Mouse (Mus musculus) myocyte (in vitro differentiated cells): ENCODE results near the gene Gabarap. TPM values are rescaled to one million over a fixed set of nuclear protein-coding genes. Genes with fewer than 3 reads are reported as not detected.

Experiments
- H3K27me3 ChIP-seq: one replicate; pipeline ENCODE4 v1.6.1; 2011; ENCODE audit not compliant: control insufficient read depth, insufficient read depth, insufficient read length
- H3K36me3 ChIP-seq: one replicate; pipeline ENCODE4 v1.6.1; 2011; ENCODE audit not compliant: control insufficient read depth, insufficient read depth
- H3K4me2 ChIP-seq: one replicate; pipeline ENCODE4 v1.6.1; 2011; ENCODE audit warnings: low read depth, control low read depth
- H3K4me3 ChIP-seq: one replicate; pipeline ENCODE4 v1.5.1; 2011; ENCODE audit warnings: mild to moderate bottlenecking, control low read depth, moderate library complexity
- H3K79me2 ChIP-seq: one replicate; pipeline ENCODE4 v1.6.1; 2011; ENCODE audit not compliant: control insufficient read depth, insufficient read depth
- H3ac ChIP-seq: one replicate; pipeline ENCODE4 v1.6.1; 2011; ENCODE audit not compliant: control insufficient read depth, insufficient read length
- CEBPB ChIP-seq: IDR thresholded peaks from 2 replicates; pipeline ENCODE4 v1.6.1; 2011; ENCODE audit warnings: mild to moderate bottlenecking, moderate library complexity; ENCODE audit not compliant: poor library complexity, insufficient read depth, severe bottlenecking
- E2F4 ChIP-seq: IDR thresholded peaks from one replicate; pipeline ENCODE4 v1.6.1; 2011; ENCODE audit warnings: mild to moderate bottlenecking, control low read depth, moderate library complexity; ENCODE audit not compliant: insufficient read depth
- MAX ChIP-seq: IDR thresholded peaks from one replicate; pipeline ENCODE4 v1.6.1; 2011; ENCODE audit warnings: low read depth, mild to moderate bottlenecking, control low read depth
- MYOD1 ChIP-seq, 3 experiments: IDR thresholded peaks; one replicate each; pipeline ENCODE4 v1.6.1; 2011; ENCODE audit warnings: control low read depth in 2 of 3, low read depth in 2 of 3, mild to moderate bottlenecking in 2 of 3, moderate library complexity in 1 of 3; ENCODE audit not compliant: insufficient read length in 2 of 3, control insufficient read depth in 1 of 3
- MYOG ChIP-seq, 3 experiments: IDR thresholded peaks; one replicate each; pipeline ENCODE4 v1.6.1; 2011; ENCODE audit warnings: control low read depth in 2 of 3, low read depth in 2 of 3, mild to moderate bottlenecking in 2 of 3; ENCODE audit not compliant: insufficient read length in 2 of 3, control insufficient read depth in 1 of 3, insufficient read depth in 1 of 3
- POLR2A ChIP-seq: IDR thresholded peaks from one replicate; pipeline ENCODE4 v1.6.1; 2011; ENCODE audit warnings: low read depth, mild to moderate bottlenecking, control low read depth, moderate library complexity; ENCODE audit not compliant: insufficient read length
- POLR2AphosphoS2 ChIP-seq: IDR thresholded peaks from one replicate; pipeline ENCODE4 v1.6.1; 2011; ENCODE audit warnings: low read depth, control low read depth; ENCODE audit not compliant: insufficient read length
- REST ChIP-seq: IDR thresholded peaks from one replicate; pipeline ENCODE4 v1.6.1; 2011; ENCODE audit warnings: mild to moderate bottlenecking, control low read depth, moderate library complexity; ENCODE audit not compliant: insufficient read depth, insufficient read length
- SRF ChIP-seq: IDR thresholded peaks from one replicate; pipeline ENCODE4 v1.6.1; 2011; ENCODE audit warnings: low read depth; ENCODE audit not compliant: control insufficient read depth, insufficient read length
- TCF12 ChIP-seq: IDR thresholded peaks from one replicate; pipeline ENCODE4 v1.6.1; 2011; ENCODE audit warnings: mild to moderate bottlenecking, control low read depth; ENCODE audit not compliant: poor library complexity, insufficient read depth, severe bottlenecking
- TCF3 ChIP-seq: IDR thresholded peaks from one replicate; pipeline ENCODE4 v1.6.1; 2011; ENCODE audit warnings: low read depth, control low read depth; ENCODE audit not compliant: insufficient read length
- USF1 ChIP-seq: IDR thresholded peaks from one replicate; pipeline ENCODE4 v1.6.1; 2011; ENCODE audit warnings: low read depth, mild to moderate bottlenecking, control low read depth, moderate library complexity
- polyA plus RNA-seq: library from polyadenylated mRNA; unstranded; fragments of >200 nt; fragmentation: generic; extraction: Trizol; gene quantifications from one replicate; pipeline ENCODE4 v1.2.1, GENCODE M21; 2012; ENCODE audit warnings: missing spikeins

The Gabarap gene
- polyA plus RNA-seq, 1 experiment, result 530 TPM

DNA sequence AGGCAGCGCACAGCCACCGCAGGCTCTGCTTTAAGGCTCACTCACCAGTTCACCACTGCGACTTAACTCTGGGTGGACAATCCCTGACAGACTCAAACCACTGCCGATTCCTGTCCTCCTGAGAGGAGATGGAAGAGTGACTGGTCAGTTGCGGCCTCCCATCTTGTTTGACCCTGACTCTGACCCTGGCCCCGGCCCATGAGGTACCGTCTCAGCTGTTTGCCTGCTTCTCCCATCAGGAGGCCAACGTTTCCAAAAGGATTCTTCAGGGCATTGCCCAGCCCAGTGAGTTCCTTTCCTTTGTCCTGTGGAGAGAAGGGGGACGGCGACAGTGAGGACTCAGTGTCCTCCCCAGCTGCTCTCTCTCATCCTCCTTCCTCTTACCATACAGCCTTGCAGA is 20.0 kb downstream of the Gabarap start:
- Histone ChIP-seq H3K27me3 (no peaks in the 10 kb centered on the region), H3K4me2 (no peak overlapping the region), H3K4me3 (no peak overlapping the region), H3K79me2 (no peaks in the 10 kb centered on the region), H3K36me3 (peaks cover 42% of the 10 kb centered on the region), H3ac (no peak overlapping the region)
- TF ChIP-seq SRF, result no peak
- no peak for TF ChIP-seq CEBPB
- no peak for TF ChIP-seq E2F4
- no peak for TF ChIP-seq MAX
- no peak for TF ChIP-seq REST

DNA sequence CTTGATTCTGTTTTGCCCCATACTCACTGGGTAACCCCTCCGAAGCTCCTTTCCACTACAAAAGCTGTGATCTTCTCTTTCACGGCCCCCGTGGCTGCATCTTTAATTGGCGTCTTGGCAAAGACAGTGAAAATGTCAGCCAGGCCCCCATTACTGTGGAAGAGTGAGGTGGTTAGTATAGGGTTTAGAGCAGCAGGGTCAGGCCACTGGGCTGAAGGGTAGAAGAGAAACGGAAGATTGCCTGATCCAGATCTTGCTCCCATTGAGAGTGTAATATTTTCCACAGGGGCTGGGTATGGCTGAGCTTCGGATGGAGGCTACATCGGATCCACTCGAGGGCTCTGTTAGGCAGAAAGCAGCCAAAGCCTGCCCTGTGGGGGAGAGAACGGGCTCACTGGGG is 22.0 kb downstream of the Gabarap start:
- no peak overlapping the region for H3K4me2 ChIP-seq
- H3K27me3 ChIP-seq, result no peaks in the 10 kb centered on the region
- H3K36me3 ChIP-seq, result peaks cover 34% of the 10 kb centered on the region
- H3K4me3 ChIP-seq, result no peak overlapping the region
- peaks cover under 1% of the 10 kb centered on the region for H3K79me2 ChIP-seq
- H3ac ChIP-seq, result no peak overlapping the region
- TF ChIP-seq MAX, result no peak
- no peak for TF ChIP-seq REST
- TF ChIP-seq E2F4, result no peak
- TF ChIP-seq USF1, result no peak
- no peak for TF ChIP-seq TCF3
- TF ChIP-seq SRF, result no peak
- TF ChIP-seq MYOG (IDR thresholded peaks at IDR 0.05; ENCODE audit: control insufficient read depth in 1 of 3, insufficient read depth in 1 of 3, insufficient read length in 2 of 3, low read depth in 2 of 3), result no peak
- TF ChIP-seq MYOD1 (IDR thresholded peaks at IDR 0.05; ENCODE audit: control insufficient read depth in 1 of 3, insufficient read length in 2 of 3, low read depth in 2 of 3), result no peak
- no peak for TF ChIP-seq POLR2AphosphoS2
- no peak for TF ChIP-seq CEBPB
- no peak for TF ChIP-seq POLR2A
- TF ChIP-seq TCF12, result no peak

DNA sequence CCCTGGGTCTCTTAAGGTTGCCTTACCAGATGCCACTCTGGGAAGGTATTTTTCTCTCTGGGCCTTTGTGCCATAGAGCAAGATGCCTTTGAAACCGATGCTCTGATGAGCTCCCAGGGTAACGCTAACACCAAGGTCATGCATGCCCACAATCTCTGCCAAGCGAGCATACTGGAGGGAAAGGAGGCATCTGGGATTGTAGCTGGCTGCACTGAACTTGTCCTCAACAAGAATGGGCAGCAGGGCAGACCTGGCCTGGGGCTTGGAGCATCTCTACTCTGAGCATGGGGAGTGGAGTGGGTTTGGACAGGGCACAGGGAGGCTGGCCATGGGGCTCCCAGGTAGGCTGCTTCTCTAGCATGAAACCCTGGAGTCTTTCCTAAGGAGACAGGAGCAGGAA is 22.5 kb downstream of the Gabarap start:
- peaks cover 4% of the 10 kb centered on the region for H3K79me2 ChIP-seq
- H3K27me3 ChIP-seq, result no peaks in the 10 kb centered on the region
- no peak overlapping the region for H3K4me2 ChIP-seq
- H3K36me3 ChIP-seq, result peaks cover 30% of the 10 kb centered on the region
- H3K4me3 ChIP-seq, result no peak overlapping the region
- no peak overlapping the region for H3ac ChIP-seq
- TF ChIP-seq MAX (no peak), POLR2A (no peak), TCF3 (no peak), SRF (no peak), USF1 (no peak), MYOD1 (IDR thresholded peaks at IDR 0.05; ENCODE audit: control insufficient read depth in 1 of 3, insufficient read length in 2 of 3, low read depth in 2 of 3) (no peak), REST (no peak), E2F4 (no peak), MYOG (IDR thresholded peaks at IDR 0.05; ENCODE audit: control insufficient read depth in 1 of 3, insufficient read depth in 1 of 3, insufficient read length in 2 of 3, low read depth in 2 of 3) (no peak), POLR2AphosphoS2 (no peak), TCF12 (no peak), CEBPB (no peak)

- H3K27me3 ChIP-seq, result no peaks in the 10 kb centered on the region
- no peak for TF ChIP-seq REST
- TF ChIP-seq POLR2AphosphoS2, result peak; percentile 40
- no peak for TF ChIP-seq TCF12
- H3ac ChIP-seq, result no peak overlapping the region
- peak overlapping the region; percentile 66 for H3K4me2 ChIP-seq
- H3K36me3 ChIP-seq, result peaks cover 29% of the 10 kb centered on the region
- peak overlapping the region; percentile 28 for H3K4me3 ChIP-seq
- peaks cover 10% of the 10 kb centered on the region for H3K79me2 ChIP-seq
Measured at GRCm38 (mm10) chr11:70014051-70014450, 23.1 kb downstream of the Gabarap start.

- Histone ChIP-seq H3K4me2 (peak within 1 kb of the TSS; percentile 66), H3K79me2 (peaks cover 19% of the 10 kb centered on the region), H3ac (no peak within 1 kb of the TSS), H3K4me3 (peak within 1 kb of the TSS; percentile 28), H3K36me3 (peaks cover 26% of the 10 kb centered on the region), H3K27me3 (no peaks in the 10 kb centered on the region)
- TF ChIP-seq MYOG (IDR thresholded peaks at IDR 0.05; ENCODE audit: control insufficient read depth in 1 of 3, insufficient read depth in 1 of 3, insufficient read length in 2 of 3, low read depth in 2 of 3) (peak in 2 of 3 experiments; percentile 61 to 67), POLR2AphosphoS2 (peak; percentile 97), TCF12 (no peak), MYOD1 (IDR thresholded peaks at IDR 0.05; ENCODE audit: control insufficient read depth in 1 of 3, insufficient read length in 2 of 3, low read depth in 2 of 3) (peak in 2 of 3 experiments; percentile 36 to 59), POLR2A (peak; percentile 95), SRF (peak; percentile 51)
Measured at GRCm38 (mm10) chr11:70014880-70015558, 24.1 kb downstream of the Gabarap start, which contains the start of gene Acadvl. Gene Acadvl (minus strand): TSS chr11:70015411.
